Mouse (Mus musculus) liver, embryonic 13.5 days (tissue): ENCODE results near the gene Card10. TPM values are rescaled to one million over a fixed set of nuclear protein-coding genes. Genes with fewer than 3 reads are reported as not detected.

ENCODE experiments used
- ATAC-seq: fragments of 200-750 bp; cut with Nextera tagmentation; 2 replicates; pipeline ENCODE4 v1.8.0; 2017; ENCODE audit warnings: low read depth, mild to moderate bottlenecking, moderate number of reproducible peaks, moderate library complexity
- DNase-seq: peaks from one replicate; pipeline ENCODE4 v3.0.0; 2022
- H3K27ac ChIP-seq: fragments of 300-500 bp; sonication (generic); 2 replicates; pipeline ENCODE4 v1.5.1; 2015; ENCODE audit warnings: moderate library complexity, mild to moderate bottlenecking, inconsistent platforms
- H3K27me3 ChIP-seq: fragments of 300-500 bp; sonication (generic); 2 replicates; pipeline ENCODE4 v1.6.1; 2015; ENCODE audit warnings: mild to moderate bottlenecking, inconsistent platforms
- H3K36me3 ChIP-seq: fragments of 300-500 bp; sonication (generic); 2 replicates; pipeline ENCODE4 v1.6.1; 2015; ENCODE audit warnings: mild to moderate bottlenecking, inconsistent platforms
- H3K4me1 ChIP-seq: fragments of 300-500 bp; sonication (generic); replicated peaks from 2 replicates; pipeline ENCODE4 v1.6.1; 2015; ENCODE audit warnings: inconsistent platforms
- H3K4me2 ChIP-seq: fragments of 300-500 bp; sonication (generic); 2 replicates; pipeline ENCODE4 v1.6.1; 2015; ENCODE audit warnings: inconsistent platforms, mild to moderate bottlenecking, moderate library complexity
- H3K4me3 ChIP-seq: fragments of 300-500 bp; sonication (generic); replicated peaks from 2 replicates; pipeline ENCODE4 v1.5.1; 2015; ENCODE audit warnings: mild to moderate bottlenecking, inconsistent platforms
- H3K9ac ChIP-seq: fragments of 300-500 bp; sonication (generic); 2 replicates; pipeline ENCODE4 v1.6.1; 2015; ENCODE audit warnings: mild to moderate bottlenecking, inconsistent platforms
- H3K9me3 ChIP-seq: fragments of 300-500 bp; sonication (generic); replicated peaks from 2 replicates; pipeline ENCODE4 v1.6.1; 2016; ENCODE audit warnings: inconsistent platforms
- WGBS: fragments of 180-500 bp; shearing (Covaris S2); methylation state at CpG from one replicate; pipeline ENCODE4 v1.1.7; 2015; ENCODE audit not compliant: insufficient replicate concordance; 5-methylcytosine and 5-hydroxymethylcytosine counted together
- polyA plus RNA-seq: library from polyadenylated mRNA; unstranded; fragments of >200 nt; fragmentation: Nextera tagmentation; extraction: Ambion mirVana; gene quantifications from 2 replicates; pipeline ENCODE4 v1.2.1, GENCODE M21; 2015

The Card10 gene
- polyA plus RNA-seq, 1 experiment from 2014 or later, result 1.1 TPM

DNA sequence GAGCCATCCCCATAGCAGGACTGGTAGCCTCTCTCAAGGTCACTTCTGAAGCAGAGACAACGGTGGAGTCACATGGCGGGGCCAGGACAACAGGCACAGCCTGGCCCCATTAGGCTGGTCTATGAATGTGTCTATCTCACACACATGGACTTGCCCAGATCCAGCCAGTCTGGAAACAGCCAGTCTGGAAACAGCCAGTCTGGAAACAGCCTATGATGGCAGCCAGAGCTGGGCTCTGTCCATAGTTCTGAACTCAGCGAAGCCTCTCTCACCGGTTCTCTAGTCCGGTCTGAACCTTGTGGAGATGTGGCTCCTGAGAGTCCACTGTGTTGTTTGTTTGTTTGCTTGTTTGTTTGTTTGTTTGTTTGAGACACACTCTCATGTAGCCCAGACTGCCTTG, 53.0 kb downstream of the Card10 start:
- no peak overlapping the region for H3K27ac ChIP-seq
- H3K36me3 ChIP-seq, result no peaks in the 10 kb centered on the region
- 68% methylated on average over 5 of the region's 5 CpGs for WGBS
- no peak overlapping the region for H3K4me3 ChIP-seq
- H3K27me3 ChIP-seq, result no peaks in the 10 kb centered on the region
- DNase-seq (no peak), ATAC-seq (no peak)
- no peaks in the 10 kb centered on the region for H3K4me1 ChIP-seq
- H3K9ac ChIP-seq, result no peak overlapping the region
- H3K4me2 ChIP-seq, result no peak overlapping the region
- H3K9me3 ChIP-seq, result no peaks in the 10 kb centered on the region

DNA sequence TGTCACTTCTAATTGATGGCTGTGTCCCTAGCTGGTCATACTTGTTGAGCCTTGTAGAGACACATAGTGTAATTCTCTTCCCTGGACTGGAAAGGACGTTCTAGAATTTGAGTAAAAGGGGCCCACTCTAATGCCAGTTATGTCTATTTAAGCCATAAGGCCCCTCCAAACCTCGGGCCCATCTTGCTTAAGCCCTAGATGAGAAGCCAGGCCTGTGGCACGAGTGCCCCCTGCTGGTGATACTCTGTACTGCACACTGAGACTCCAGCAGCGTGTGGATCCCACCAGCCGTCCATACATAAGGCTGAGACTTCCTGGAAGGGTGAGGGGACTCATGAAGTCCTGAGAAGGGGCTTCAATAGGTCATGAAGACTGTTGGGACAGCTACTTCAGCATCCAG, 58.6 kb downstream of the Card10 start:
- no peaks in the 10 kb centered on the region for H3K27me3 ChIP-seq
- no peak overlapping the region for H3K27ac ChIP-seq
- no peak overlapping the region for H3K4me3 ChIP-seq
- no peak overlapping the region for H3K4me2 ChIP-seq
- H3K36me3 ChIP-seq, result no peaks in the 10 kb centered on the region
- WGBS, result 3% methylated on average over 5 of the region's 5 CpGs
- no peak overlapping the region for H3K9ac ChIP-seq
- DNase-seq (peak; percentile 35), ATAC-seq (no peak)
- no peaks in the 10 kb centered on the region for H3K4me1 ChIP-seq
- H3K9me3 ChIP-seq, result no peaks in the 10 kb centered on the region

DNA sequence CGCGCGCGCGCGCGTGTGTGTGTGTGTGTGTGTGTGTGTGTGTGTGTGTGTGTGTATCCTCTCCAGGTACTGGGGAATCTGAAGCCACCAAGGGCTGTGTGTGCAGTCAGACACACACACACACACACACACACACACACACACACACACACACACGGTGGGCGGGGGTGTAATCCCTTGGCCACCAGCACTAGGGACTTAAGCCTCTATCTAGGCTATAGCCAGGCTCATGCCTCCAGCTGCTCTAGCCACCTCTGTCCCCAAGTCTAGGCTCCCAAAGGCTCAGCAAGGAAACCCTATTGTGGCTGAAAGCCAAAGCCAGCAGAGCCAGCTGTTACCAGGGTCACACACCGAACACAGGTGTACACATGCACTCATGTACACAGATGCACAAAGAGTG, 60.0 kb downstream of the Card10 start:
- no peaks in the 10 kb centered on the region for H3K4me1 ChIP-seq
- DNase-seq (no peak), ATAC-seq (no peak)
- H3K9ac ChIP-seq, result no peak overlapping the region
- H3K27me3 ChIP-seq, result no peaks in the 10 kb centered on the region
- no peak overlapping the region for H3K4me3 ChIP-seq
- no peaks in the 10 kb centered on the region for H3K36me3 ChIP-seq
- H3K4me2 ChIP-seq, result no peak overlapping the region
- WGBS, result 79% methylated on average over 9 of the region's 10 CpGs
- no peak overlapping the region for H3K27ac ChIP-seq
- no peaks in the 10 kb centered on the region for H3K9me3 ChIP-seq

DNA sequence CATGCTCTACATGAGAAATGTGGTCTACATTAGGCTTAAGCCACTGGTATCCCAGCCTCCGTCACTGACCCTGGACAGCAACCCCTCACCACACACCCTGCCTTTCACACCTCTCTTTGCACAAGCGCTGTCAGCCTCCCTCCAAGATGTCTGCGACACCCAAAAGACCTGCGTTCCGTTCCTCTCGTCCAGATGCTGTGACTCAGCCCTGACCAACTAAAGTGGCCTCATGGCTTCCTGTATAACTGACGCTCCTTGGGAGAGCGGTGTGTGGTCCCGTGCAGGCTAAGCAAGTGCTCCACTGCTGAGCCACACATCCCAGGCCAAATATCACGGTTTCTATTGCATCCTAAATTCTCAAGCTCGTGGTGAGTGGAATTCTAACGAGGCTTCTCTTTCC, 62.2 kb downstream of the Card10 start:
- Histone ChIP-seq H3K4me3 (no peak overlapping the region), H3K4me1 (no peaks in the 10 kb centered on the region), H3K27ac (no peak overlapping the region), H3K4me2 (no peak overlapping the region), H3K9me3 (no peaks in the 10 kb centered on the region), H3K27me3 (peaks cover 19% of the 10 kb centered on the region), H3K36me3 (no peaks in the 10 kb centered on the region), H3K9ac (no peak overlapping the region)
- 23% methylated on average over 12 of the region's 12 CpGs for WGBS
- DNase-seq (no peak), ATAC-seq (no peak)

DNA sequence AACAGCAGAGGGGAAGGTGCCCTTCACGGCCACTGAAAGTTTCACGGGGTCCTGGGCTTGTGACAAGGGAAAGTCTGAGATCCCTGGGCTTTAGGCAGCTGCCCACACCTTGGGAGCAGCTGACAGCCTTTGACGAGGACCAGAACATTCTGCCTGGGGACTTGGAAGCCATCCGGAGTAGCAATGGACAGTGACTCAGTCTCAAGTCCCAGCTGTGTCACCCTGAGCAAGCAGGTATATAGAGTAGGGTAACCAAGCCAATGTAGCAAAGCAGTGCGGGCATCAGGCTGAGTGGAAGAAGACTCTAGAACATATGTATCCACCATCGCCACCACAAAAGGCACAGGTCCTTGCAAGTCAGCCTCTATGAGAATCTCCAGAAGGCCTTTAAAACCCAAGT, 65.7 kb downstream of the Card10 start:
- WGBS, result 39% methylated on average over 6 of the region's 6 CpGs
- H3K4me3 ChIP-seq, result no peak overlapping the region
- no peak overlapping the region for H3K27ac ChIP-seq
- H3K9me3 ChIP-seq, result no peaks in the 10 kb centered on the region
- DNase-seq (no peak), ATAC-seq (no peak)
- no peak overlapping the region for H3K4me2 ChIP-seq
- H3K27me3 ChIP-seq, result peaks cover 23% of the 10 kb centered on the region
- no peaks in the 10 kb centered on the region for H3K4me1 ChIP-seq
- H3K9ac ChIP-seq, result no peak overlapping the region
- H3K36me3 ChIP-seq, result no peaks in the 10 kb centered on the region

DNA sequence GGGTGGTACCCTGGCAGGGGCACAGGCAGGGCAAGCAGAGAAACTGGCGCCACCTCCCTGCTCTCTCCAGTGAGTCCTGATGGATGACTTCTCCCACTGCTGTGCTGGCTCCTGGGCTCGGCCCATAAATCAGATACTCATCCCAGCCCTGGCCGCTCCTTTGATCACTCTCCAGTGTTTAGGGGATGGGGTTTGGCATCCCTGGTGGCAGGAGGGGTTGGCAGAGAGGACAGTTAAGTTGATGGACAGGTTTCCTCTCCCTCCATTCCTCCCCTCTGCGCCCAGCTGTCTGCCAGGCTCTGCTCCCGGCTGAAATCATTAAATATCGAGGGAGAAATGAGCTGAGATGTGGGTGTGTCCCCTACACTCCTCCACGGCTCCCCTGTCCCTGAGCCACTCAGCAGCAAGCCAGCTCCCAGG, 66.2 kb downstream of the Card10 start:
- Histone ChIP-seq H3K27me3 (peaks cover 23% of the 10 kb centered on the region), H3K4me1 (no peaks in the 10 kb centered on the region), H3K9ac (no peak overlapping the region), H3K9me3 (no peaks in the 10 kb centered on the region), H3K27ac (no peak overlapping the region), H3K36me3 (no peaks in the 10 kb centered on the region), H3K4me3 (no peak overlapping the region), H3K4me2 (no peak overlapping the region)
- no peak for DNase-seq
- WGBS, result 29% methylated on average over 7 of the region's 7 CpGs
- no peak for ATAC-seq

DNA sequence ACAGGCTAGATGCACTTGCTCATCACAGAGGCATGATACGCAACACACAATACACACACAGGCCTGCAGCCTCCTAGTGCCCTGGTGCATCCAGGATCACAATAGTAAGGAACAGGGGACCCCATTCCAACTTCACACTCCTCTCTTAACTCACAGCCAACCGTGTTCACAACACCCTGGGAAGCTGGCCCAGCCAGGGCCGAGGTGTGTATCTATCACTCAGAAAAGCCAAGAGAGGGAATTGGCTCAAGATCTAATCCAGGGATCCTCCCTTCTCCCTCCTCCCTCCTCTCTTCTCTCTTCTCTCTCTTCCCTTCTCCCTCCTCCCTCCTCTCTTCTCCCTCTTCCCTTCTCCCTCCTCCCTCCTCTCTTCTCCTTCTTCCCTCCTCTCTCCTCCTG, 66.7 kb downstream of the Card10 start:
- ATAC-seq (no peak), DNase-seq (no peak)
- Histone ChIP-seq H3K27ac (no peak overlapping the region), H3K4me2 (no peak overlapping the region), H3K27me3 (peaks cover 23% of the 10 kb centered on the region), H3K4me1 (no peaks in the 10 kb centered on the region), H3K9me3 (no peaks in the 10 kb centered on the region), H3K36me3 (no peaks in the 10 kb centered on the region), H3K9ac (no peak overlapping the region), H3K4me3 (no peak overlapping the region)
- WGBS, result 53% methylated on average over 3 of the region's 3 CpGs

DNA sequence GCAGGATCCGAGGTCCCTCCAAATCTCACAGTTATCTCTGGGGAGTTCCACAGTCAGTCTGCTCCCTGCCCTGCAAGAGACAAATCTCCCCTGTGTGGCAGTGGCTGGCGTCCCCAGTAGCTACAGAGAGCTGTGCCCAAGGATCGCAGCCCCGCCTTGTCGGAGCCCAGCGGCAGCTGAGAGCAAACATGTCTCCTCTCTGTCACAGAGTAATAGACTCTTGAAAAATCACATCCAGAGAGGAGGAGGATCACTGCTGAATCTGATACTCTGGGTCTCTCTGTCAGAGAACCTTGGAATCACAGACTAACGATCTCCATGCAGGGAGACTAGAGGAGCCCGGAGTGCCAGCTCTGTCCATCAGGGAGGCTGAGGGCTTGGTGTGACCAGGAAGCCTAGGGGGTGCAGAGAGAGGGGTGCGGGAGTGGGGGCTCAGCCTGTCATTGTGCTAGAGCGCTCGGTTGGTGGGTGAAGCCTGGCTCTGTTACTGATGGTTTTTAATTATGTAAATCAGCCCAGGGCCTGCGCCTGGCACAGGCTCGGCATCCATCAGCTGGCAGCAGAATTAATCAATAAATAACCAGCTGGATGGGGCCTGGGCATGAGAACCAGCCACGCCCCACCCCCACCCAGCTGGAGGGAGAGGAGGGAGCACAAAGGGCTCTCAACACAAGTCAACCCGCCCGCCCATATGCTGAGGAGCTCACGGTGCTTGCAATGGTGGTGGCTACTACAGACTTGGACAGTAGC, 67.2 kb downstream of the Card10 start:
- no peaks in the 10 kb centered on the region for H3K4me1 ChIP-seq
- no peak overlapping the region for H3K27ac ChIP-seq
- WGBS, result 37% methylated on average over 17 of the region's 17 CpGs
- DNase-seq (no peak), ATAC-seq (no peak)
- H3K9me3 ChIP-seq, result no peaks in the 10 kb centered on the region
- H3K27me3 ChIP-seq, result peaks cover 23% of the 10 kb centered on the region
- no peak overlapping the region for H3K4me2 ChIP-seq
- no peak overlapping the region for H3K9ac ChIP-seq
- H3K36me3 ChIP-seq, result no peaks in the 10 kb centered on the region
- no peak overlapping the region for H3K4me3 ChIP-seq

DNA sequence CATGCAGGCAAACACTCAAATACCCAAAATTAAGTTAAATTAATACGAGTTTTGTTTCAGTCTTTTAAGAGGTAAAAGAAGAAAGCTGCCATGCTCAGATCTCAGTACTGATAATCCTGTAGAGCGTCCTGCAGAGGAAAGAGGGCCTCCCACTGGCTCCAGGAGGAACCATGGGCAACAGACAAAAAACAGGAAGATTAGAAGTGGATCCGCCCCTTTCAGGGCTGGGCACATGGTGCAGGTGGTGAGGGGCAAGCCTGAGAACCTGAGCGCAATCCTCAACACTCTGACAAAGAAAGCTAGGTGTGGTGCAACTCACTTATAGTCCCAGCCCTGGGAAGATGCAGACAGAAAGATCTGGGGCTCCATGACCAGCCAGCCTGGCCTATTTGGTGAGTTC, 71.0 kb downstream of the Card10 start:
- 38% methylated on average over 4 of the region's 4 CpGs for WGBS

DNA sequence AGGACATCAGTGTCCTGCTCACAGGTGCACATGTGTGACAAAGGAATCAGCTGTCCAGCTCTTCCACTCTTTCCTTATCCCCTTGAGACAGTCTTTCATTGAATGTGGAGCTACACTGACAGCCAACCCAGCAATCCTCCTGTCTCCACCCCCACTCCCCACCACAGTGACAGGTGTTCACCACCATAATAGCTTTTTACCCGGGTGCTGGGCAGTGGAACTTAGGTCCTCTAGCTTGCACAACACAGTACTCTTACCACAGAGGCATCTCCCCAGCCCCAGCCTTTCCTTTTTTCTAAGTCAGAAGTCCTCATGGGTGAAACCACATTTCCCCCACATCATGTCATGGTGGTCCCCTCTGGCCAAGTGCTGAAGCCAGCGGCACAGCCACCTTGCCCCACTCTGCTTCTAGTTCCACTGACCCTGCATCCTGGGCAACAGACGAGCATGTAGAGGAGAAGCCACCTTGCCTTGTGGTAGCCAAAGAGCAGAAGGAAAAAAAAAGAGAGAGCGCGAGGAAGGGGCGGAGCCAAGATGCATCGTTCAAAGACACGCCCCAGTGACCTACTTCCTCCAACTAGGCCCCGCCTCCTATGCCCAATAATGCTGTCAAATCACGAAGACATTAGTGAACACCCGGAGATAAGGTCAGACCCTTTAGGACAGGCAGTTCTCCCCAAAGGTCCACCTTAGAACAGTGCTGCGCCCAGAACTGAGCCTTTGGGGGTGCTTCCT, 72.4 kb downstream of the Card10 start:
- no peaks in the 10 kb centered on the region for H3K4me1 ChIP-seq
- no peak overlapping the region for H3K4me3 ChIP-seq
- H3K9ac ChIP-seq, result no peak overlapping the region
- H3K27me3 ChIP-seq, result peaks cover 9% of the 10 kb centered on the region; the same call in 1 of the 2 replicates
- H3K9me3 ChIP-seq, result no peaks in the 10 kb centered on the region
- no peak overlapping the region for H3K4me2 ChIP-seq
- WGBS, result 51% methylated on average over 12 of the region's 12 CpGs
- H3K36me3 ChIP-seq, result no peaks in the 10 kb centered on the region
- DNase-seq, result no peak
- ATAC-seq, result no peak
- H3K27ac ChIP-seq, result no peak overlapping the region

More for the DNA sequence above, 71.0 kb downstream of the Card10 start:
- H3K4me3 ChIP-seq, result no peak overlapping the region
- DNase-seq, result no peak
- H3K4me2 ChIP-seq, result no peak overlapping the region
- no peak overlapping the region for H3K9ac ChIP-seq
- no peak overlapping the region for H3K27ac ChIP-seq
- no peak for ATAC-seq
- no peaks in the 10 kb centered on the region for H3K36me3 ChIP-seq
- no peaks in the 10 kb centered on the region for H3K4me1 ChIP-seq
- H3K27me3 ChIP-seq, result peaks cover 15% of the 10 kb centered on the region
- H3K9me3 ChIP-seq, result no peaks in the 10 kb centered on the region

DNA sequence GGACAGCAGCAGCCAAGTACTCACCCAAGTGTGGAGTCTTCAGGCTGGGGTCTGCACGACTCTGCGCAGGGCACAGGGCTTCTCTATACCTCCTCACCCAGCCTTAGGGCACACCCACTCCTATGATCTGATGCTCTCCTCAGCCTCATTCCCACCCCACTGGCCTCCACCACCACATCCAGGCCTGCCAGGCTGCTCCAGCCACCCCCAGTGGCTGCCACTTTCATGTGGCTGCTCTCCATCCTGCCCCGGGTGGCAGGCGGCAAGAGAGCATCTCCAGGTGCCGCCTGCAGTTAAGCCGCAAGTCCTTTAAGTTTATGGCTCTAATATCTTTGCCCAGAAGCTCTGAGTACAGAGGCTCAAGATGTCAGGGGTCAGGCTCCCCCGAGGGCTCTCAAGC, 76.1 kb downstream of the Card10 start:
- 53% methylated on average over 7 of the region's 7 CpGs for WGBS
- H3K36me3 ChIP-seq, result no peaks in the 10 kb centered on the region
- ATAC-seq (no peak), DNase-seq (no peak)
- H3K9ac ChIP-seq, result no peak overlapping the region
- no peaks in the 10 kb centered on the region for H3K9me3 ChIP-seq
- no peak overlapping the region for H3K27ac ChIP-seq
- no peaks in the 10 kb centered on the region for H3K4me1 ChIP-seq
- no peak overlapping the region for H3K4me3 ChIP-seq
- H3K4me2 ChIP-seq, result no peak overlapping the region
- H3K27me3 ChIP-seq, result peaks cover 35% of the 10 kb centered on the region
